Mouse (Mus musculus): ENCODE measurements around the gene Snai3.

The Snai3 gene

GRCm38 (mm10) chr8:122430058-122430636 lies 30.4 kb downstream of the Snai3 start:
- no peak for DNase-seq (ENCODE audit: low read depth)

GRCm38 (mm10) chr8:122428163-122428562 lies 32.4 kb downstream of the Snai3 start:
- no peak for DNase-seq (ENCODE audit: low read depth)

GRCm38 (mm10) chr8:122427607-122428006 lies 32.9 kb downstream of the Snai3 start:
- DNase-seq (ENCODE audit: low read depth): no peak

GRCm38 (mm10) chr8:122426145-122426544 lies 34.4 kb downstream of the Snai3 start:
- DNase-seq (ENCODE audit: low read depth): no peak

GRCm38 (mm10) chr8:122423659-122424058 lies 36.9 kb downstream of the Snai3 start:
- no peak for DNase-seq (ENCODE audit: low read depth)

- DNase-seq (ENCODE audit: low read depth): no peak
Observed at GRCm38 (mm10) chr8:122423217-122423616, 37.3 kb downstream of the Snai3 start.

- no peak for DNase-seq (ENCODE audit: low read depth)
Observed at GRCm38 (mm10) chr8:122421376-122422070, 39.0 kb downstream of the Snai3 start, which contains the start of gene Il17c. Gene Il17c (plus strand): TSS chr8:122422020.

GRCm38 (mm10) chr8:122419881-122420555 lies 40.5 kb downstream of the Snai3 start:
- no peak for DNase-seq (ENCODE audit: low read depth)

- DNase-seq (ENCODE audit: low read depth): no peak
Observed at GRCm38 (mm10) chr8:122415554-122415953, 45.0 kb downstream of the Snai3 start.

GRCm38 (mm10) chr8:122414311-122414710 lies 46.2 kb downstream of the Snai3 start:
- no peak for DNase-seq (ENCODE audit: low read depth)

GRCm38 (mm10) chr8:122407678-122408077 lies 52.9 kb downstream of the Snai3 start:
- DNase-seq (ENCODE audit: low read depth): no peak

GRCm38 (mm10) chr8:122405146-122405805 lies 55.3 kb downstream of the Snai3 start:
- no peak for DNase-seq (ENCODE audit: low read depth)
